Mouse (Mus musculus) spleen, embryonic (tissue): ENCODE results near the gene Snai3.

Experiments used
- CTCF ChIA-PET: fragments of 350-600 bp; sonication (Branson Sonifier 250); formaldehyde crosslinking; loops from one replicate; lab custom pipeline; 2022; lab: Charles Lee

The Snai3 gene

GRCm38 (mm10) chr8:122432443-122433268, 27.9 kb downstream of the Snai3 start, which contains the start of gene Cyba:
TSS of gene Cyba (minus strand) at chr8:122432930.
- CTCF ChIA-PET = no interaction called here

GRCm38 (mm10) chr8:122431694-122432442, 28.7 kb downstream of the Snai3 start:
- CTCF ChIA-PET = no interaction called here

GRCm38 (mm10) chr8:122430646-122431045, 29.9 kb downstream of the Snai3 start:
- CTCF ChIA-PET = interaction anchor here (0.6 kb wide), 1 partner anchor 14 kb away, joined by 3 read pairs; no protein-coding TSS in a partner anchor

DNA sequence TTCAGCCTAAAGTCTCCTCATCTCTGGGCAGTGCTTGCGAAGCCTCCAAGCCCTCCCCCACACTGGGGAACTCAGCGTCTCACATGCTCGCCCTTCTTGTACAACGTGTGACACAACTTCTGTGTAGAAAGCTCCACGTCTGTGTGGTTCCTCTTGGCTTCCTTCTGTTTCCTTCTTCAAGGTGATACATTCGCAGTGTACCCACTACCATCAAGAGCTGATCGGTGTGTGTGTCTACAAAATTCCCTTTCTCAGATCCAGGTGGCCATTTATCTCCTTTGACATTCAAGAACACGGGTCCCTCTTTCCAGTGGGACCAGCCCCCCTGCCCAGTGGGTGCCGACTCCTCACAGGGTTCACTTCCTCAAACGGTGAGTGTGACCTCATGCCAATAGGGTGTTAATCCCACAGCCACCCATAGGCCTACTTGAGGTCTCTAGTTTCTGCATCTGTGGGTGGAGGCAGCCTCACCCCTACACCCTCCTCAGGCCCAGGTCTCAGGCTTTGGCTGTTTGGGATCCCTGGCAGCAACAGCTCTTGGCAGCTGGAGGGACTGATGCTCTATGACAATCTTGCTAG, 30.4 kb downstream of the Snai3 start:
- CTCF ChIA-PET = interaction anchor here (0.6 to 0.9 kb wide), 3 partner anchors 14 to 45 kb away, joined by 3 to 5 read pairs (median 3); no protein-coding TSS in a partner anchor

GRCm38 (mm10) chr8:122428163-122428562, 32.4 kb downstream of the Snai3 start:
- CTCF ChIA-PET = no interaction called here

DNA sequence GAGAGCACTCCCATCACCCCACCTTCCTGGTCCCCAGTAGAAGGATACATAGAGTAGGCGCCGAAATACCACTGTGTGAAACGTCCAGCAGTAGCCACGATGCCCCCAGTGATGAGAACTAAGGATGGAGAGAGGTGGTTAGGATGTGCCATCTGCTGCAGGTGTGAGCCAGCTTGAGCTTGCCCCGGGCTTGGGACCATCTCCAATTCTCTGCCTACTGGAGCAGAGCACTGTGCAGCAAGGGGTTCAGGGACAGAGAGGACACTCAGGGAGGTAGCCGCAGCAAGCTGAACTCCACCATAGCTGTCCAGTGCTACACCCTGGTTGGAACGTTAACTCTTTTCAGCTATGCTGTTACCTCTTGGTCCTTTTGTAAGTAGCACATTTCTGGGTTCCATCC, 32.9 kb downstream of the Snai3 start:
- CTCF ChIA-PET = no interaction called here

DNA sequence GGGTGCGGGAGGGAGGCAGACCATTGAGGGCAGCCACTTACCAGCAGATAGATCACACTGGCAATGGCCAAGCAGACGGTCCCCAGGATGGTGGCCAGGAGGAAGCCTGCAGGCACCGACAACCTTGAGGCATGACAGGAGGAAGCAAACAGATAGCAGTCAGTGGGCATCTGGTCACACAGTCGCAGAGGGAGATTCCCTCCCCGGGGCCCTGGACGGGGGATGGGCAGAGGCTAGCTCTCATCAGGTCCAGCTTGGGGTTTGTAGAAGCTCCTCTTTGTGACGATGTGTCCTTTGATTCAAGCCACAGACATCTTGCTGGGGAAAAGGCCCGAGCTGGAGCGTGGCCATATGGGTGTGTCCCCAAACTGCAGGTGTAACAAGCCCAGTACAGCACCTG, 34.4 kb downstream of the Snai3 start:
- CTCF ChIA-PET = no interaction called here

GRCm38 (mm10) chr8:122423659-122424058, 36.9 kb downstream of the Snai3 start:
- CTCF ChIA-PET = no interaction called here

- CTCF ChIA-PET = no interaction called here
These were observed 37.3 kb downstream of the Snai3 start for GRCm38 (mm10) chr8:122423217-122423616.

DNA sequence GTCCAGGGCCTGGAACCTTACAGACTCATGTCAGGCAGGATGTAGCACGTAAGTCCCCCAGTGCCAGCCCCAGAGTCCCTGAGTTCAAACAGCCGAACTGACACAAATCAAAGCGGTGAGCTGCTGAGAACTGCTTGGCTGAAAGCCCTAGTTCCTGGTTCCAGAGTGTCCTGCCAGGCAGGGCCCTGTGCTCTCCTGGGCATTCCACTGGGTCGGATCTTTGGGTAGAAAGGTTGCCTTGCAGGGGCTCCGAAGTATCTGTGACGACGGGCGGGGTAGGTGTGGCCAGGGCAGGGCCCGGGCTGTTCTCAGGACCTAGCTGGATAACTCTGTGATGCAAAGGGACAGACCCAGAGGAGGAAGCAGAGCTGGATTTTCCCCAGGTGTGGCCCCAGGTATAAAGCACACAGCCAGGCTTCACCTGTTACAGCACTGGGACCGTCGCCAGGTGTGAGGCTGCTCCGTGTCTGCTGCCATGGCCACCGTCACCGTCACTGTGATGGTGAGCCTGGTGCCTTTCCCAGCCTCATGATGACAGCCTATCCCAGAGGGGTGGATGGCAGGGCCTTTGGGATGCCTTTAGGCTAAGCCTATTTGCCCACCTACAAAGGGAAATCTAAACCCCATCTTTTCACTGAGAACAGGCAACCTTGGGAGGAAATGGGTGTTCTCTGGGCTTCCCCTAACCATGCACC, 39.0 kb downstream of the Snai3 start, which contains the start of gene Il17c:
TSS of gene Il17c (plus strand) at position 645 of the 695 bp plus-strand sequence.
- CTCF ChIA-PET = no interaction called here

GRCm38 (mm10) chr8:122419881-122420555, 40.5 kb downstream of the Snai3 start:
- CTCF ChIA-PET = no interaction called here

DNA sequence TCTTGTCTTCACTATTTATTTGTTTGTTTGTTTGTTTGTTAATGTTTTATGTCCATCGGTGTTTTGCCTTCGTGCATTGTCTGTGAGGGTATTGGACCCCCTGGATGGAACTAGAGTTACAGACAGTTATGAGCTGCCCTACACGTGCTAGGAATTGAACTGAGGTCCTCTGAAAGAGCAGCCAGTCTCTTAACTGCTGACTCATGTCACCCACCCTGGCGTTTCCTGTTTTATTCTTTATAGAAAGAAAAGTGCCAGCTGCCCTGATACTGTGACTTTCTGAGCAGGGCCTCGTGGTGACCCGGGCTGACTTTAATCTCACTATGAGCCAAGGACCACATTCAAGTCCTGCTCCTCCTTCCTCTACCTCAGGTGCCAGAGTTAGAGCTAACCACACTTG, 45.0 kb downstream of the Snai3 start:
- CTCF ChIA-PET = no interaction called here

- CTCF ChIA-PET = no interaction called here
These were observed 46.2 kb downstream of the Snai3 start for GRCm38 (mm10) chr8:122414311-122414710.

- CTCF ChIA-PET = interaction anchor here (0.6 kb wide), 1 partner anchor 9 kb away, joined by 6 read pairs; no protein-coding TSS in a partner anchor
These were observed 52.9 kb downstream of the Snai3 start for GRCm38 (mm10) chr8:122407678-122408077.

DNA sequence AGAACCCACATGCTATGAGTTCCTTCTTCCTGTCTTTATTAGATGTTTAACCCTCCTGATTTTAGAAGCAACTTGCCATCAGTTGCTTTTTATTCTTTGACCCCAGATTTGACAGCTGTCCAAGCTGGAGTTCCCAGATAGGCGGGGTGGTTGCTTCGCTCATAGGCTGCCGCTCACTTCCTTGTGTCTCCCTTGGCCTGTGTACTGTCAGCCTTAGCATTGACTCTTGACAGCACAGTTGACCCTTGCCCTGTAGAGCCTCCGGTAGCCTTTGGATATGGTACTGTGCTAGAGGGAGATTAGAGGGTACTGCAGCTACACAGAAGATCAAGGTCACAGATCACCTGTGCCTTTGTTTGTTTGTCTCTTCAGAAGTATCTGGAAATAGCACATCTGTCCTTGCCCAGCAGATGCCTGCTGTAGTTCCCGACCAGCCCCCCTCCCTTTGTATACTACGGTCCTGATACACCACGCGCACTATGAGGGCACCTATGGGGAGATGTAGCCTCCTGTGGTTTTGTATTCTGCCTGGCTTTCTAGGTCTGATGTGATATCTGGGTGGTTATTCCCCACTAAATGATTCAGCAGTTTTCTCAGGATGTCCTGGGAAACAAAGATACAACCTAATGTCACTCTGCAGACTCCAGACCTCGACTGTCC, 55.3 kb downstream of the Snai3 start:
- CTCF ChIA-PET = no interaction called here
